Mouse (Mus musculus): ENCODE results near the gene Ctsll3.

The Ctsll3 gene

GRCm38 (mm10) chr13:60802749-60803148 lies at the start of gene Ctsll3:
Gene Ctsll3, minus strand, starts transcription at chr13:60802849.
- no peak for DNase-seq

GRCm38 (mm10) chr13:60848241-60849120 lies 45.8 kb upstream of the Ctsll3 start:
- no peak for DNase-seq

- no peak for DNase-seq
Observed at GRCm38 (mm10) chr13:60843153-60843552, 40.5 kb upstream of the Ctsll3 start.

GRCm38 (mm10) chr13:60842703-60843102 lies 40.1 kb upstream of the Ctsll3 start:
- DNase-seq, result no peak

- no peak for DNase-seq
Observed at GRCm38 (mm10) chr13:60839353-60839902, 36.8 kb upstream of the Ctsll3 start.

GRCm38 (mm10) chr13:60826052-60826451 lies 23.4 kb upstream of the Ctsll3 start:
- DNase-seq, result no peak

GRCm38 (mm10) chr13:60820486-60821175 lies 18.0 kb upstream of the Ctsll3 start:
- no peak for DNase-seq

GRCm38 (mm10) chr13:60819469-60819868 lies 16.8 kb upstream of the Ctsll3 start:
- DNase-seq, result no peak

- no peak for DNase-seq
Observed at GRCm38 (mm10) chr13:60813722-60814121, 11.1 kb upstream of the Ctsll3 start.

- no peak for DNase-seq
Observed at GRCm38 (mm10) chr13:60812768-60813167, 10.1 kb upstream of the Ctsll3 start.

GRCm38 (mm10) chr13:60809690-60810089 lies 7.0 kb upstream of the Ctsll3 start:
- no peak for DNase-seq

GRCm38 (mm10) chr13:60789466-60789865 lies 13.2 kb downstream of the Ctsll3 start:
- no peak for DNase-seq

GRCm38 (mm10) chr13:60786264-60786663 lies 16.4 kb downstream of the Ctsll3 start, which contains the start of gene BC051665:
Gene BC051665, minus strand, starts transcription at chr13:60786364.
- no peak for DNase-seq

GRCm38 (mm10) chr13:60783301-60783700 lies 19.3 kb downstream of the Ctsll3 start:
- DNase-seq, result no peak

- DNase-seq, result no peak
Observed at GRCm38 (mm10) chr13:60780534-60780933, 22.1 kb downstream of the Ctsll3 start.

- no peak for DNase-seq
Observed at GRCm38 (mm10) chr13:60761161-60761560, 41.5 kb downstream of the Ctsll3 start.

- DNase-seq, result no peak
Observed at GRCm38 (mm10) chr13:60760392-60760791, 42.3 kb downstream of the Ctsll3 start.

- DNase-seq, result no peak
Observed at GRCm38 (mm10) chr13:60759136-60759535, 43.5 kb downstream of the Ctsll3 start.

GRCm38 (mm10) chr13:60757292-60757691 lies 45.4 kb downstream of the Ctsll3 start:
- DNase-seq, result no peak

- DNase-seq, result no peak
Observed at GRCm38 (mm10) chr13:60755251-60755650, 47.4 kb downstream of the Ctsll3 start.

- DNase-seq, result no peak
Observed at GRCm38 (mm10) chr13:60753216-60753615, 49.4 kb downstream of the Ctsll3 start.

GRCm38 (mm10) chr13:60750930-60751329 lies 51.7 kb downstream of the Ctsll3 start:
- DNase-seq, result no peak

- no peak for DNase-seq
Observed at GRCm38 (mm10) chr13:60748556-60748955, 54.1 kb downstream of the Ctsll3 start.

Measured in kidney, adult 11 months (tissue).